Mouse (Mus musculus) thymus, adult 2 months (tissue): Measurements from ENCODE around the gene Nt5dc2. TPM values are rescaled to one million over a fixed set of nuclear protein-coding genes. Genes with fewer than 3 reads are reported as not detected.

Experiments
- DNase-seq: peaks from one replicate; pipeline ENCODE4 v3.0.0; 2021
- H3K27ac ChIP-seq: fragments of 200-500 bp; 2 replicates; pipeline ENCODE4 v1.5.1; 2012; ENCODE audit warnings: low read length, control low read depth; ENCODE audit not compliant: control insufficient read depth, insufficient read depth
- H3K27me3 ChIP-seq: fragments of 200-500 bp; 2 replicates; pipeline ENCODE4 v1.6.1; 2012; ENCODE audit warnings: mild to moderate bottlenecking, low read length, moderate library complexity, mixed read lengths; ENCODE audit not compliant: control insufficient read depth, insufficient read depth
- H3K36me3 ChIP-seq: fragments of 200-500 bp; 2 replicates; pipeline ENCODE4 v1.6.1; 2012; ENCODE audit warnings: mild to moderate bottlenecking, low read length, moderate library complexity; ENCODE audit not compliant: control insufficient read depth, insufficient read depth
- H3K4me1 ChIP-seq: fragments of 200-500 bp; replicated peaks from 2 replicates; pipeline ENCODE4 v1.6.1; 2012; ENCODE audit warnings: low read length; ENCODE audit not compliant: control insufficient read depth, insufficient read depth
- H3K4me3 ChIP-seq: fragments of 200-500 bp; 2 replicates; pipeline ENCODE4 v1.5.1; 2012; ENCODE audit warnings: mild to moderate bottlenecking, low read length, control low read depth, moderate library complexity; ENCODE audit not compliant: control insufficient read depth, insufficient read depth
- CTCF ChIP-seq: fragments of 200-500 bp; IDR thresholded peaks from 2 replicates; pipeline ENCODE4 v1.5.1; 2012; ENCODE audit warnings: mild to moderate bottlenecking, control low read depth, low read length, moderate library complexity, borderline replicate concordance; ENCODE audit not compliant: control insufficient read depth, poor library complexity, insufficient read depth; ENCODE audit errors: extremely low read depth
- POLR2A ChIP-seq: fragments of 200-500 bp; IDR thresholded peaks from 2 replicates; pipeline ENCODE4 v1.6.1; 2012; ENCODE audit warnings: mild to moderate bottlenecking, low read length, control low read depth, moderate library complexity; ENCODE audit not compliant: control insufficient read depth, poor library complexity, insufficient read depth; ENCODE audit errors: extremely low read depth
- WGBS: fragments of 180-500 bp; shearing (Covaris S2); methylation state at CpG from one replicate; pipeline ENCODE4 v1.1.7; 2018; 5-methylcytosine and 5-hydroxymethylcytosine counted together
- polyA plus RNA-seq: library from polyadenylated mRNA; depleted of rRNA; stranded (reverse); fragments of >200 nt; gene quantifications from 2 replicates; pipeline ENCODE4 v1.2.3, GENCODE M21; 2012

The Nt5dc2 gene
- polyA plus RNA-seq, 1 experiment, result 220 TPM

DNA sequence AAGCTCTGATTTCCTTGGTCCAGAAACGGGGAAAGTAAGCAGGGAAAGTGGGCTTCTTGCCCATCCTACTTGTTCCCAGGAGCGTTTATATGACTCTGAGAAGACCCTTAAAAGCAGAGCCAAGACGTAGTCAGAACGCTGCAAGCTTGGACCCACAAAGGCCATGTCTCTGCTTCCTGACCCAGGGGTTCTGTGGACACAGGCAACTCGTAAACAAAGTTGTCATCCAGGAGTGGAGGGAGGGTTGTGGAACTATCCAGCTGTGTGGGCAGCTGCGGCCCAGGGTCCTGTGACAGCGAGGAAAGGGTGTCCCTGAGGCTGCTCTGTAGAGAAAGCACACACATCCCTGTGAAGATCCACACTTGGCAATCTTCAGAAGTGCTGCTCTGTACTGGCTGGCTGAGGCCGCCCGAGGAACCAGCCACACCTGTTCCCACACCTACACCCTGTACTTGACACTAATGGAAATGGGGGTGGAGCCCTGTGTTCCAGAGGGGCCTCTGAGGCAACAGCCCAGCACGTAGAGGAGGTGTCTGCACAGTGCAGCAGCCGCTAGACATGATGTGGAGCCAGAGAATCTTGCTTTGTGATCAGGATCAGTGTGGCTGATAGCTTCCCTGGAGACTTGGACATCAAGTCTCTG lies 2.3 kb downstream of the Nt5dc2 start:
- H3K4me3 ChIP-seq, result no peak overlapping the region
- H3K36me3 ChIP-seq, result no peaks in the 10 kb centered on the region; the same call in 1 of the 2 replicates
- no peak for TF ChIP-seq POLR2A
- TF ChIP-seq CTCF, result no peak
- H3K4me1 ChIP-seq, result peaks cover 7% of the 10 kb centered on the region
- no peak overlapping the region for H3K27ac ChIP-seq
- no peaks in the 10 kb centered on the region for H3K27me3 ChIP-seq
- WGBS, result 89% methylated on average over 11 of the region's 11 CpGs
- DNase-seq, result no peak

DNA sequence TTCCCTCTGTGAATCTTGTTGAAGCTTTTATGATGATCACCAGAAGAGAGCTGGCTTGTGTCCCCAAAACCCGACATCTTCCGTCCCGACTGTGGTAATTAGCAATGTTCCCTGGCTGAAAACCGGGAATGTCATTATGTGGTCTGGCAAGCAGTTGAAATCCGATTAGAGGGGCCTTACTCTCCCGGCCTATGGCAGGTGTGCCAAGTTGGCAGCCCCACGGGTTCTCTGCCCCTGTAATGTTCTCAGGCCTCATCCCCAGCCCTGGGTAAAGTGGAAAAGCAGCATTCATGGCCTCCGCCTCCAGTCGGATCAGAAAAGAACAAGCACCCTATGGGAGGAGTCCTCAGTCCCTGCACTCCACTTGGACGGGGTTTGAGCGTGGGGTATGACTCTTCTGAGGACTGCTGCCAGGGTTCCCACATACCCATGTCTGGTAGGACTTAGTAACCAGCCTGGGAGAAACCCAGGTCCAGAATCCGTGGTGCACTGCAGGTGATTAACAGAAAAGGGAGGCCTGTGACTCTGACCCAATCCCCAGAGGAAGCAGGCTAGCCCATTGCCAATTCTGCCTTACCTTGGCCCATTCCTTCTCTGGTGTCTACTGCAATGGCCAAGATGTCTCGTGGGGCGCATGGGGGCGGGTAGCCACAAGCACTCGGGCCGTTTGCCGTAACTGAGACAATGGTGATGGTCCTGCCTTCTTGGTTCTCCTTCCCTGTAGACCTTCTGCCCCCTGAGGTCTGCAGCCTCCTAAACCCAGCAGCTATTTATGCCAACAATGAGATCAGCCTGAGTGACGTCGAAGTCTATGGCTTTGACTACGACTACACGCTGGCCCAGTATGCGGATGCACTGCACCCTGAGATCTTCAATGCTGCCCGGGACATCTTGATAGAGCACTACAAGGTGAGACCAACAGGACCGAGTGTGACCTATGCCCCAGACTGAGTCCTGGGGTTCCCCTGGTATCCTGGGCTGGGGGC lies 3.5 kb downstream of the Nt5dc2 start:
- Histone ChIP-seq H3K4me1 (peaks cover 7% of the 10 kb centered on the region), H3K36me3 (no peaks in the 10 kb centered on the region; the same call in 1 of the 2 replicates), H3K27ac (no peak overlapping the region), H3K27me3 (no peaks in the 10 kb centered on the region), H3K4me3 (no peak overlapping the region)
- DNase-seq, result no peak
- TF ChIP-seq POLR2A (no peak), CTCF (no peak)
- 95% methylated on average over 25 of the region's 25 CpGs for WGBS

DNA sequence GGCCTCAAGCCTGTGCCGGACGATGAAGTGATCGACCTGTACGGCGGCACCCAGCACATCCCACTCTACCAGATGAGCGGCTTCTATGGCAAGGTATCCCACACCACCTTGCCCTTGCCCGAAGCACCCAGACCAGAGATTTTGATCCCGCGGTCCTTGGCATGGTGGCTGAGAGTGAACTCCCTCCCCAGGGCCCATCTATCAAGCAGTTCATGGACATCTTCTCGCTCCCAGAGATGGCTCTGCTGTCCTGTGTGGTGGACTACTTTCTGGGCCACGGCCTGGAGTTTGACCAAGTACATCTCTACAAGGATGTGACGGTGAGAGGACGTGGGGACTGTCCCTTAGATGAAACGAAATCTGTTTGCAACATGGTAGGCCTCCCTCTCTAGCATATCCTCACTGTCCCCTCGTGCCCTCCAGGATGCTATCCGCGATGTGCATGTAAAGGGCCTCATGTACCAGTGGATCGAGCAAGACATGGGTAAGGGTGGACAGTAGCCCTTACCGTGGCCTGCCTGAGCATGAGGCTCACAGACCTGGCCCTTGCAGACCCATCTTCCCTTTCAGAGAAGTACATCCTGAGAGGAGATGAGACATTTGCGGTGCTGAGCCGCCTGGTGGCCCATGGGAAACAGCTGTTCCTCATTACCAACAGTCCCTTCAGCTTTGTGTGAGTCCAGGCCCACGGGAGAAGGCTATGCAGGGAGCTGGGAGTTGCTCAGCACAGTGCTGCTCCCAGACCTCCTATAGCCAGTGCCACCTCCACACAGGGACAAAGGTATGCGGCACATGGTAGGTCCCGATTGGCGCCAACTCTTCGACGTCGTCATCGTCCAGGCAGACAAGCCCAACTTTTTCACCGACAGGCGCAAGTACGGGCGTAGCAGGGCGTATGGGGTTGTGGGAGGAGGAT lies 4.9 kb downstream of the Nt5dc2 start:
- no peak overlapping the region for H3K4me3 ChIP-seq
- peaks cover 3% of the 10 kb centered on the region for H3K4me1 ChIP-seq
- no peak for DNase-seq
- WGBS, result 98% methylated on average over 34 of the region's 34 CpGs
- H3K27ac ChIP-seq, result no peak overlapping the region
- TF ChIP-seq POLR2A (no peak), CTCF (no peak)
- no peaks in the 10 kb centered on the region for H3K27me3 ChIP-seq
- no peaks in the 10 kb centered on the region; the same call in 1 of the 2 replicates for H3K36me3 ChIP-seq

DNA sequence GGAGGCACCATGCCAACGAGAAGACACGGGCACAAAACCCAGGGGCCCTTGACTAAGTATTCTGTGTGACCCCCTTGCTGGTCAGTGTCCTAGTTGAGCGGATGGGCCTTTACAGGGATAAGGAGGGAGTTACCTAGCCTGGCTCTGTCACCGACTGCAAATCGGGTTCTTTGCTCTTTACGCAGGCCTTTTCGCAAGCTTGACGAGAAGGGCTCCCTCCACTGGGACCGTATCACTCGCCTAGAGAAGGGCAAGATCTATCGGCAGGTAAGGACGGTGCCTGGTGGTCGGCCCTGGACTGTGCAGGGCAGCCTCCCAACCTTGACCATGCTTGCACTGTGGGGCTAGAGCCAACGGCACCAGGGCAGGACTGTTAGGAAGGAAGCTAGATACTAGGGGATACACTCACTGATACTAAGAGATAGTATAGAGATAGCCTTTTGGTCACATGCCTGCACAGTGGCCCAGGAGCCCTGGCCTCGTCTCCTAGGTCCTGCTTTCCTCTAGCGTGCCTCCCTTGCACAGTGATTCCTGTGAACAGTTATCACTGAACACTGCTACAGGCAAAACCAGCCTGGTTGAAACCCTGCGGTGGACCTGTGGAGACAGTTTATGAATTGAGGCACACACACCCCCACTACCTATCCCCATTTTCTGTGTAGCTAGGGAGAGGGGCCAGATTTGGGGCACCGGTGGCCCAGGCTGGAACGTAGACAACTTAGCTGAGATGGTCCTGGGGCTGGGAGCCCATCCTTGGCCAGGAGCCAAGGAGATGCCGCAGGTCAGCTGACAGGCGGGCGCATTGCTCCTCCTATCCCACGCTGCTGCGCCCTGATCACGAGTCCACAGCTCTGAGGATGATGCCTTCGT lies 5.8 kb downstream of the Nt5dc2 start:
- no peak for DNase-seq
- Histone ChIP-seq H3K36me3 (no peaks in the 10 kb centered on the region; the same call in 1 of the 2 replicates), H3K27me3 (no peaks in the 10 kb centered on the region), H3K27ac (no peak overlapping the region), H3K4me3 (no peak overlapping the region), H3K4me1 (no peaks in the 10 kb centered on the region; the same call in none of the 2 replicates)
- WGBS, result 96% methylated on average over 26 of the region's 26 CpGs
- no peak for TF ChIP-seq POLR2A
- no peak for TF ChIP-seq CTCF

DNA sequence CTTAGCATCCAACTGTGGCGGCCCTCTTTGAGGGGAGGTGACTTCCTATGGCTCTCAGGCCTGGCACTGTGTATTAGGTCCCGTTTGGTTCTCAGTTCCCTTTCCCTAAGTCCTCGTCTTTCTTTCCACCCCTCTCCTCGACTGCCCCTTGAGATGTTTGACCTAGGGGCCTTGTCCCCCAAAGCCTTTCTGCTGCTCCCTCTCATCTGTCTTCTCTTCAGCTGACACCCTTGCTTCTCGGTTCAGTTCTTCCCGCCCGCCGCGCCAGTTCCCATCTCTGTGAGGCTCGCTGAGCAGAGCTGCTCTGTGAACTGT lies 6.4 kb downstream of the Nt5dc2 start:
- H3K4me3 ChIP-seq, result no peak overlapping the region
- no peak for DNase-seq
- WGBS, result 94% methylated on average over 10 of the region's 10 CpGs
- H3K36me3 ChIP-seq, result no peaks in the 10 kb centered on the region; the same call in 1 of the 2 replicates
- no peak overlapping the region for H3K27ac ChIP-seq
- H3K27me3 ChIP-seq, result no peaks in the 10 kb centered on the region
- TF ChIP-seq CTCF, result no peak
- no peak for TF ChIP-seq POLR2A
- no peaks in the 10 kb centered on the region for H3K4me1 ChIP-seq
